Mouse (Mus musculus): ENCODE results near the gene Gm3015.
"Not testable (repeated sequence)": the region's sequence is repeated elsewhere in the genome, so short reads cannot be mapped to it uniquely, and the experiment has no call there.

Gm3015 gene

GRCm38 (mm10) chr14:42768721-42769120, at the start of gene Gm3015:
Gm3015 (minus strand) TSS chr14:42768821.
- not testable (repeated sequence) for DNase-seq (ENCODE audit: low read depth, low spot score)

- DNase-seq (ENCODE audit: low read depth, low spot score) = not testable (repeated sequence)
These were observed 29.3 kb upstream of the Gm3015 start, which contains the start of gene Gm10377 for GRCm38 (mm10) chr14:42797887-42798286. Gm10377 (minus strand) TSS chr14:42797987.

All from WW6 (cell line).